Mouse (Mus musculus): ENCODE data around the gene Cuedc2. TPM values are rescaled to one million over a fixed set of nuclear protein-coding genes. Genes with fewer than 3 reads are reported as not detected.

Cuedc2 gene
- polyA plus RNA-seq, 1 experiment from 2014 or later, result 80.0 TPM

GRCm38 (mm10) chr19:46324366-46324765 is 14.1 kb downstream of the Cuedc2 start:
- no peak overlapping the region for H3K4me3 ChIP-seq (ENCODE audit: low read depth, low read length)
- H3K4me1 ChIP-seq (replicated peaks; ENCODE audit: control insufficient read depth, insufficient read depth, low read length), result peaks cover 12% of the 10 kb centered on the region; the same call in 1 of the 2 replicates
- no peak overlapping the region for H3K9ac ChIP-seq (ENCODE audit: low read depth, low read length)
- H3K27ac ChIP-seq (ENCODE audit: low read depth, low read length), result no peak overlapping the region
- no peak for TF ChIP-seq CTCF (IDR thresholded peaks at IDR 0.05; ENCODE audit: low read depth)
- no peak overlapping the region for H3K4me2 ChIP-seq (replicated peaks; ENCODE audit: low read depth)
- no peaks in the 10 kb centered on the region for H3K36me3 ChIP-seq (ENCODE audit: control insufficient read depth, insufficient read depth)
- no peak for ATAC-seq
- 68% methylated on average over 11 of the region's 11 CpGs for WGBS
- peaks cover 56% of the 10 kb centered on the region for H3K27me3 ChIP-seq (replicated peaks; ENCODE audit: control insufficient read depth, insufficient read depth, low read length)
- no peaks in the 10 kb centered on the region for H3K9me3 ChIP-seq (ENCODE audit: control insufficient read depth)

- no peaks in the 10 kb centered on the region for H3K9me3 ChIP-seq (ENCODE audit: control insufficient read depth)
- H3K4me1 ChIP-seq (replicated peaks; ENCODE audit: control insufficient read depth, insufficient read depth, low read length), result peaks cover 8% of the 10 kb centered on the region; the same call in 1 of the 2 replicates
- TF ChIP-seq CTCF (IDR thresholded peaks at IDR 0.05; ENCODE audit: low read depth), result no peak
- WGBS, result 67% methylated on average over 5 of the region's 5 CpGs
- no peak overlapping the region for H3K4me3 ChIP-seq (ENCODE audit: low read depth, low read length)
- H3K9ac ChIP-seq (ENCODE audit: low read depth, low read length), result no peak overlapping the region
- no peak overlapping the region for H3K4me2 ChIP-seq (replicated peaks; ENCODE audit: low read depth)
- no peak for ATAC-seq
- no peak overlapping the region for H3K27ac ChIP-seq (ENCODE audit: low read depth, low read length)
- no peaks in the 10 kb centered on the region for H3K36me3 ChIP-seq (ENCODE audit: control insufficient read depth, insufficient read depth)
- peaks cover 60% of the 10 kb centered on the region for H3K27me3 ChIP-seq (replicated peaks; ENCODE audit: control insufficient read depth, insufficient read depth, low read length)
Observed at GRCm38 (mm10) chr19:46323716-46324115, 14.8 kb downstream of the Cuedc2 start.

- H3K36me3 ChIP-seq (ENCODE audit: control insufficient read depth, insufficient read depth), result no peaks in the 10 kb centered on the region
- no peaks in the 10 kb centered on the region for H3K9me3 ChIP-seq (ENCODE audit: control insufficient read depth)
- no peak overlapping the region for H3K4me3 ChIP-seq (ENCODE audit: low read depth, low read length)
- peaks cover 8% of the 10 kb centered on the region; the same call in 1 of the 2 replicates for H3K4me1 ChIP-seq (replicated peaks; ENCODE audit: control insufficient read depth, insufficient read depth, low read length)
- ATAC-seq, result no peak
- peaks cover 67% of the 10 kb centered on the region for H3K27me3 ChIP-seq (replicated peaks; ENCODE audit: control insufficient read depth, insufficient read depth, low read length)
- no peak overlapping the region for H3K27ac ChIP-seq (ENCODE audit: low read depth, low read length)
- no peak overlapping the region for H3K9ac ChIP-seq (ENCODE audit: low read depth, low read length)
- TF ChIP-seq CTCF (IDR thresholded peaks at IDR 0.05; ENCODE audit: low read depth), result no peak
- H3K4me2 ChIP-seq (replicated peaks; ENCODE audit: low read depth), result no peak overlapping the region
- 77% methylated on average over 13 of the region's 13 CpGs for WGBS
Observed at GRCm38 (mm10) chr19:46322996-46323572, 15.4 kb downstream of the Cuedc2 start.

- H3K27ac ChIP-seq (ENCODE audit: low read depth, low read length), result no peak overlapping the region
- peaks cover 73% of the 10 kb centered on the region for H3K27me3 ChIP-seq (replicated peaks; ENCODE audit: control insufficient read depth, insufficient read depth, low read length)
- WGBS, result 58% methylated on average over 11 of the region's 11 CpGs
- H3K36me3 ChIP-seq (ENCODE audit: control insufficient read depth, insufficient read depth), result no peaks in the 10 kb centered on the region
- TF ChIP-seq CTCF (IDR thresholded peaks at IDR 0.05; ENCODE audit: low read depth), result no peak
- H3K9ac ChIP-seq (ENCODE audit: low read depth, low read length), result no peak overlapping the region
- ATAC-seq, result no peak
- 0 out of 2 replicates have a peak, but pooled peaks cover 3% of the 10 kb centered on the region for H3K4me1 ChIP-seq (replicated peaks; ENCODE audit: control insufficient read depth, insufficient read depth, low read length)
- no peak overlapping the region for H3K4me3 ChIP-seq (ENCODE audit: low read depth, low read length)
- H3K9me3 ChIP-seq (ENCODE audit: control insufficient read depth), result no peaks in the 10 kb centered on the region
- no peak overlapping the region for H3K4me2 ChIP-seq (replicated peaks; ENCODE audit: low read depth)
Observed at GRCm38 (mm10) chr19:46322144-46322995, 16.1 kb downstream of the Cuedc2 start.

GRCm38 (mm10) chr19:46321101-46321943 is 17.2 kb downstream of the Cuedc2 start:
- H3K27ac ChIP-seq (ENCODE audit: low read depth, low read length), result no peak overlapping the region
- no peaks in the 10 kb centered on the region for H3K9me3 ChIP-seq (ENCODE audit: control insufficient read depth)
- H3K4me3 ChIP-seq (ENCODE audit: low read depth, low read length), result no peak overlapping the region
- H3K4me2 ChIP-seq (replicated peaks; ENCODE audit: low read depth), result no peak overlapping the region
- no peak overlapping the region for H3K9ac ChIP-seq (ENCODE audit: low read depth, low read length)
- 35% methylated on average over 6 of the region's 6 CpGs for WGBS
- no peaks in the 10 kb centered on the region for H3K36me3 ChIP-seq (ENCODE audit: control insufficient read depth, insufficient read depth)
- TF ChIP-seq CTCF (IDR thresholded peaks at IDR 0.05; ENCODE audit: low read depth), result no peak
- ATAC-seq, result no peak
- peaks cover 78% of the 10 kb centered on the region for H3K27me3 ChIP-seq (replicated peaks; ENCODE audit: control insufficient read depth, insufficient read depth, low read length)
- 0 out of 2 replicates have a peak, but pooled peaks cover 3% of the 10 kb centered on the region for H3K4me1 ChIP-seq (replicated peaks; ENCODE audit: control insufficient read depth, insufficient read depth, low read length)
